Mouse (Mus musculus): ENCODE measurements around the gene Adam17. TPM values are rescaled to one million over a fixed set of nuclear protein-coding genes. Genes with fewer than 3 reads are reported as not detected.
A peak's percentile ranks its signal among the peaks of the same experiment; 100 is the strongest.

Adam17 gene
- polyA plus RNA-seq (2012; rRNA removed) = 15.2 and 16.3 TPM in 2 replicates

- H3K27ac ChIP-seq (ENCODE audit: insufficient read depth, low read length) = peak within 1 kb of the TSS; percentile 90
- TF ChIP-seq POLR2A (IDR thresholded peaks at IDR 0.05; ENCODE audit: extremely low read depth, insufficient read depth, low read length) (peak; percentile 56; the same call in 1 of the 2 replicates), CTCF (IDR thresholded peaks at IDR 0.05; ENCODE audit: extremely low read depth, insufficient read depth, low read length) (no peak)
Observed at GRCm38 (mm10) chr12:21373100-21373819, at the start of gene Adam17. Gene Adam17 (minus strand): TSS chr12:21373632.

GRCm38 (mm10) chr12:21418621-21419131, 45.2 kb upstream of the Adam17 start:
- Histone ChIP-seq H3K4me3 (ENCODE audit: insufficient read depth, low read length) (peak overlapping the region; percentile 61), H3K4me1 (ENCODE audit: control insufficient read depth, insufficient read depth, low read length) (peaks cover 5% of the 10 kb centered on the region; the same call in 1 of the 2 replicates), H3K27ac (ENCODE audit: insufficient read depth, low read length) (peak overlapping the region; percentile 88)
- no peak for TF ChIP-seq POLR2A (IDR thresholded peaks at IDR 0.05; ENCODE audit: extremely low read depth, insufficient read depth, low read length)
- no peak for TF ChIP-seq CTCF (IDR thresholded peaks at IDR 0.05; ENCODE audit: extremely low read depth, insufficient read depth, low read length)

More at GRCm38 (mm10) chr12:21373100-21373819, at the start of gene Adam17:
- H3K4me1 ChIP-seq (ENCODE audit: control insufficient read depth, insufficient read depth, low read length) = peaks cover 1% of the 10 kb centered on the region; the same call in 1 of the 2 replicates
- peak within 1 kb of the TSS; percentile 73 for H3K4me3 ChIP-seq (ENCODE audit: insufficient read depth, low read length)

- TF ChIP-seq POLR2A (IDR thresholded peaks at IDR 0.05; ENCODE audit: extremely low read depth, insufficient read depth, low read length) = no peak
- TF ChIP-seq CTCF (IDR thresholded peaks at IDR 0.05; ENCODE audit: extremely low read depth, insufficient read depth, low read length) = no peak
- Histone ChIP-seq H3K4me1 (ENCODE audit: control insufficient read depth, insufficient read depth, low read length) (peaks cover 5% of the 10 kb centered on the region; the same call in 1 of the 2 replicates), H3K27ac (ENCODE audit: insufficient read depth, low read length) (peak overlapping the region; percentile 88), H3K4me3 (ENCODE audit: insufficient read depth, low read length) (peak overlapping the region; percentile 61)
Observed at GRCm38 (mm10) chr12:21418083-21418482, 44.7 kb upstream of the Adam17 start.

- peak within 1 kb of the TSS; percentile 61 for H3K4me3 ChIP-seq (ENCODE audit: insufficient read depth, low read length)
- peak within 1 kb of the TSS; percentile 98 for H3K27ac ChIP-seq (ENCODE audit: insufficient read depth, low read length)
- TF ChIP-seq CTCF (IDR thresholded peaks at IDR 0.05; ENCODE audit: extremely low read depth, insufficient read depth, low read length) (no peak), POLR2A (IDR thresholded peaks at IDR 0.05; ENCODE audit: extremely low read depth, insufficient read depth, low read length) (peak; percentile 97)
- H3K4me1 ChIP-seq (ENCODE audit: control insufficient read depth, insufficient read depth, low read length) = peaks cover 5% of the 10 kb centered on the region; the same call in 1 of the 2 replicates
Observed at GRCm38 (mm10) chr12:21417100-21418070, 44.0 kb upstream of the Adam17 start, which contains the start of gene Ywhaq. Gene Ywhaq (minus strand): TSS chr12:21417637.

- TF ChIP-seq POLR2A (IDR thresholded peaks at IDR 0.05; ENCODE audit: extremely low read depth, insufficient read depth, low read length) (no peak), CTCF (IDR thresholded peaks at IDR 0.05; ENCODE audit: extremely low read depth, insufficient read depth, low read length) (no peak)
- H3K4me3 ChIP-seq (ENCODE audit: insufficient read depth, low read length) = peak overlapping the region; percentile 61
- peak overlapping the region; percentile 83; the same call in 1 of the 2 replicates for H3K27ac ChIP-seq (ENCODE audit: insufficient read depth, low read length)
- H3K4me1 ChIP-seq (ENCODE audit: control insufficient read depth, insufficient read depth, low read length) = peaks cover 5% of the 10 kb centered on the region; the same call in 1 of the 2 replicates
Observed at GRCm38 (mm10) chr12:21416506-21416905, 43.1 kb upstream of the Adam17 start.

GRCm38 (mm10) chr12:21410620-21411019, 37.2 kb upstream of the Adam17 start:
- Histone ChIP-seq H3K27ac (ENCODE audit: insufficient read depth, low read length) (no peak overlapping the region), H3K4me1 (ENCODE audit: control insufficient read depth, insufficient read depth, low read length) (peaks cover 2% of the 10 kb centered on the region; the same call in 1 of the 2 replicates), H3K4me3 (ENCODE audit: insufficient read depth, low read length) (no peak overlapping the region)
- TF ChIP-seq POLR2A (IDR thresholded peaks at IDR 0.05; ENCODE audit: extremely low read depth, insufficient read depth, low read length) = no peak
- TF ChIP-seq CTCF (IDR thresholded peaks at IDR 0.05; ENCODE audit: extremely low read depth, insufficient read depth, low read length) = no peak

- TF ChIP-seq CTCF (IDR thresholded peaks at IDR 0.05; ENCODE audit: extremely low read depth, insufficient read depth, low read length) (no peak), POLR2A (IDR thresholded peaks at IDR 0.05; ENCODE audit: extremely low read depth, insufficient read depth, low read length) (no peak)
- H3K4me3 ChIP-seq (ENCODE audit: insufficient read depth, low read length) = no peak overlapping the region
- no peak overlapping the region for H3K27ac ChIP-seq (ENCODE audit: insufficient read depth, low read length)
- no peaks in the 10 kb centered on the region for H3K4me1 ChIP-seq (ENCODE audit: control insufficient read depth, insufficient read depth, low read length)
Observed at GRCm38 (mm10) chr12:21409651-21410050, 36.2 kb upstream of the Adam17 start.

GRCm38 (mm10) chr12:21408789-21409367, 35.4 kb upstream of the Adam17 start:
- Histone ChIP-seq H3K4me3 (ENCODE audit: insufficient read depth, low read length) (no peak overlapping the region), H3K4me1 (ENCODE audit: control insufficient read depth, insufficient read depth, low read length) (no peaks in the 10 kb centered on the region), H3K27ac (ENCODE audit: insufficient read depth, low read length) (no peak overlapping the region)
- TF ChIP-seq CTCF (IDR thresholded peaks at IDR 0.05; ENCODE audit: extremely low read depth, insufficient read depth, low read length) (no peak), POLR2A (IDR thresholded peaks at IDR 0.05; ENCODE audit: extremely low read depth, insufficient read depth, low read length) (no peak)

Data from cortical plate, adult 2 months (tissue).